Mouse (Mus musculus) kidney, postnatal 0 days (tissue): ENCODE results near the gene Selenom. TPM values are rescaled to one million over a fixed set of nuclear protein-coding genes. Genes with fewer than 3 reads are reported as not detected.

Experiments
- ATAC-seq: fragments of 200-750 bp; cut with Nextera tagmentation; replicated peaks from 2 replicates; pipeline ENCODE4 v1.8.0; 2017; ENCODE audit warnings: low read depth, moderate number of reproducible peaks, moderate TSS enrichment, moderate library complexity; ENCODE audit not compliant: low FRiP score
- DNase-seq: peaks from one replicate; pipeline ENCODE4 v3.0.0-alpha.2; 2016; ENCODE audit warnings: low spot score
- H3K27ac ChIP-seq: fragments of 300-500 bp; sonication (generic); 2 replicates; pipeline ENCODE4 v1.5.1; 2014; ENCODE audit warnings: mild to moderate bottlenecking
- H3K27me3 ChIP-seq: fragments of 300-500 bp; sonication (generic); 2 replicates; pipeline ENCODE4 v1.6.1; 2014; ENCODE audit warnings: low read length, mixed read lengths; ENCODE audit not compliant: insufficient read depth
- H3K36me3 ChIP-seq: fragments of 300-500 bp; sonication (generic); 2 replicates; pipeline ENCODE4 v1.6.1; 2014; ENCODE audit warnings: low read length, mixed read lengths; ENCODE audit not compliant: insufficient read depth
- H3K4me1 ChIP-seq: fragments of 300-500 bp; sonication (generic); replicated peaks from 2 replicates; pipeline ENCODE4 v1.6.1; 2014; ENCODE audit warnings: antibody characterized with exemption, low read length, mixed read lengths; ENCODE audit not compliant: insufficient read depth
- H3K4me2 ChIP-seq: fragments of 300-500 bp; sonication (generic); 2 replicates; pipeline ENCODE4 v1.6.1; 2014; ENCODE audit warnings: mild to moderate bottlenecking, low read length, moderate library complexity, mixed read lengths
- H3K4me3 ChIP-seq: fragments of 300-500 bp; sonication (generic); replicated peaks from 2 replicates; pipeline ENCODE4 v1.5.1; 2014; ENCODE audit warnings: low read depth, low read length
- H3K9ac ChIP-seq: fragments of 300-500 bp; sonication (generic); 2 replicates; pipeline ENCODE4 v1.6.1; 2014; ENCODE audit warnings: low read depth, low read length
- H3K9me3 ChIP-seq: fragments of 300-500 bp; sonication (generic); replicated peaks from 2 replicates; pipeline ENCODE4 v1.6.1; 2016; ENCODE audit warnings: low read length, inconsistent platforms, mixed read lengths
- CTCF ChIP-seq: IDR thresholded peaks from 2 replicates; pipeline ENCODE4 v1.5.1; 2016; ENCODE audit warnings: antibody characterized with exemption, low read depth, mild to moderate bottlenecking, moderate library complexity
- WGBS: fragments of 180-500 bp; shearing (Covaris S2); extraction: QIAGEN DNeasy Blood & Tissue Kit; methylation state at CpG from one replicate; pipeline ENCODE4 v1.1.7; 2014; 5-methylcytosine and 5-hydroxymethylcytosine counted together
- polyA plus RNA-seq: library from polyadenylated mRNA; unstranded; fragments of >200 nt; fragmentation: Nextera tagmentation; extraction: Ambion mirVana; gene quantifications from 2 replicates; pipeline ENCODE4 v1.2.1, GENCODE M21; 2015

Gene Selenom
- polyA plus RNA-seq, 1 experiment from 2014 or later, result 124 TPM

- 93% methylated on average over 6 of the region's 6 CpGs for WGBS
- no peak for ATAC-seq
Observed at GRCm38 (mm10) chr11:3528208-3528607, 13.7 kb downstream of the Selenom start.

GRCm38 (mm10) chr11:3529476-3530252, 15.2 kb downstream of the Selenom start:
- H3K27me3 ChIP-seq, result no peaks in the 10 kb centered on the region
- no peaks in the 10 kb centered on the region for H3K9me3 ChIP-seq
- 70% methylated on average over 20 of the region's 20 CpGs for WGBS
- no peak for TF ChIP-seq CTCF
- no peak for DNase-seq
- H3K36me3 ChIP-seq, result peaks cover 85% of the 10 kb centered on the region
- H3K4me1 ChIP-seq, result no peaks in the 10 kb centered on the region
- no peak overlapping the region for H3K9ac ChIP-seq
- peak; percentile 47 for ATAC-seq
- no peak overlapping the region for H3K4me3 ChIP-seq
- no peak overlapping the region for H3K27ac ChIP-seq
- H3K4me2 ChIP-seq, result no peak overlapping the region

More at GRCm38 (mm10) chr11:3528208-3528607, 13.7 kb downstream of the Selenom start:
- Histone ChIP-seq H3K36me3 (peaks cover 95% of the 10 kb centered on the region), H3K27me3 (no peaks in the 10 kb centered on the region), H3K27ac (no peak overlapping the region), H3K4me2 (no peak overlapping the region), H3K4me3 (no peak overlapping the region), H3K9me3 (no peaks in the 10 kb centered on the region), H3K9ac (no peak overlapping the region), H3K4me1 (no peaks in the 10 kb centered on the region)
- no peak for TF ChIP-seq CTCF
- no peak for DNase-seq

GRCm38 (mm10) chr11:3530731-3531130, 16.2 kb downstream of the Selenom start:
- WGBS, result 83% methylated on average over 3 of the region's 3 CpGs
- no peak overlapping the region for H3K9ac ChIP-seq
- no peak overlapping the region for H3K4me2 ChIP-seq
- no peak overlapping the region for H3K27ac ChIP-seq
- DNase-seq, result no peak
- no peaks in the 10 kb centered on the region for H3K27me3 ChIP-seq
- TF ChIP-seq CTCF, result no peak
- no peaks in the 10 kb centered on the region for H3K9me3 ChIP-seq
- peaks cover 6% of the 10 kb centered on the region for H3K4me1 ChIP-seq
- H3K4me3 ChIP-seq, result no peak overlapping the region
- H3K36me3 ChIP-seq, result peaks cover 76% of the 10 kb centered on the region
- ATAC-seq, result no peak

- Histone ChIP-seq H3K9ac (no peak overlapping the region), H3K4me3 (no peak overlapping the region), H3K4me2 (no peak overlapping the region), H3K27ac (no peak overlapping the region), H3K4me1 (peaks cover 15% of the 10 kb centered on the region), H3K27me3 (no peaks in the 10 kb centered on the region), H3K9me3 (no peaks in the 10 kb centered on the region), H3K36me3 (peaks cover 68% of the 10 kb centered on the region)
- DNase-seq, result no peak
- ATAC-seq, result no peak
- WGBS, result 83% methylated on average over 6 of the region's 6 CpGs
- TF ChIP-seq CTCF, result peak; percentile 48
Observed at GRCm38 (mm10) chr11:3531634-3532033, 17.1 kb downstream of the Selenom start.

GRCm38 (mm10) chr11:3532101-3532931, 17.8 kb downstream of the Selenom start:
- Histone ChIP-seq H3K9me3 (no peaks in the 10 kb centered on the region), H3K4me1 (peaks cover 20% of the 10 kb centered on the region), H3K4me3 (no peak overlapping the region), H3K36me3 (peaks cover 63% of the 10 kb centered on the region), H3K27me3 (no peaks in the 10 kb centered on the region), H3K27ac (no peak overlapping the region), H3K9ac (no peak overlapping the region), H3K4me2 (no peak overlapping the region)
- no peak for DNase-seq
- no peak for TF ChIP-seq CTCF
- 83% methylated on average over 16 of the region's 16 CpGs for WGBS
- no peak for ATAC-seq

GRCm38 (mm10) chr11:3533406-3533932, 19.0 kb downstream of the Selenom start:
- H3K4me3 ChIP-seq, result no peak overlapping the region
- ATAC-seq, result no peak
- WGBS, result 81% methylated on average over 17 of the region's 17 CpGs
- H3K4me1 ChIP-seq, result peaks cover 30% of the 10 kb centered on the region
- no peak for DNase-seq
- H3K4me2 ChIP-seq, result no peak overlapping the region
- H3K36me3 ChIP-seq, result peaks cover 52% of the 10 kb centered on the region
- no peaks in the 10 kb centered on the region for H3K27me3 ChIP-seq
- H3K9ac ChIP-seq, result no peak overlapping the region
- no peaks in the 10 kb centered on the region for H3K9me3 ChIP-seq
- no peak overlapping the region for H3K27ac ChIP-seq
- no peak for TF ChIP-seq CTCF
